In genomic region chr14:116924266-116924665, GRCm38 (mm10) we compare ENCODE assay signal across 8 mouse cellular contexts. TPM values are rescaled to one million over a fixed set of nuclear protein-coding genes. Genes with fewer than 3 reads are reported as not detected.
A peak's percentile ranks its signal among the peaks of the same experiment; 100 is the strongest.
DNase-seq lines count a peak whose midpoint lies in the region; ATAC-seq lines count a peak whose summit lies in the region.

No protein-coding gene starts in this region.

- peak overlapping the region; percentile 92 for H3K4me3 ChIP-seq in kidney, embryonic 16.5 days (ENCODE audit: low read length)
- H3K4me3 ChIP-seq in embryonic facial prominence, embryonic 15.5 days (replicated peaks) = no peak overlapping the region
- H3K4me3 ChIP-seq in hindbrain, embryonic 16.5 days (ENCODE audit: low read length) = no peak overlapping the region
- no peak overlapping the region for H3K4me3 ChIP-seq in midbrain, embryonic 16.5 days (ENCODE audit: low read depth, low read length)

- peak overlapping the region; percentile 44; the same call in 1 of the 2 replicates for H3K9ac ChIP-seq in kidney, embryonic 16.5 days (replicated peaks; ENCODE audit: low read length)
- no peak overlapping the region for H3K9ac ChIP-seq in embryonic facial prominence, embryonic 15.5 days
- H3K9ac ChIP-seq in hindbrain, embryonic 16.5 days (ENCODE audit: low read depth, low read length) = no peak overlapping the region
- H3K9ac ChIP-seq in midbrain, embryonic 16.5 days (ENCODE audit: low read depth, low read length) = no peak overlapping the region

- H3K4me2 ChIP-seq in kidney, embryonic 16.5 days (replicated peaks; ENCODE audit: low read depth, low read length) = peak overlapping the region; percentile 85
- H3K4me2 ChIP-seq in embryonic facial prominence, embryonic 15.5 days (replicated peaks) = 0 out of 2 replicates have a peak overlapping the region, but pooled peaks have one; percentile 94
- H3K4me2 ChIP-seq in hindbrain, embryonic 16.5 days (ENCODE audit: low read length) = peak overlapping the region; percentile 89; the same call in 1 of the 2 replicates
- peak overlapping the region; percentile 83; the same call in 1 of the 2 replicates for H3K4me2 ChIP-seq in midbrain, embryonic 16.5 days (ENCODE audit: low read length)

- 0 out of 2 replicates have a peak, but pooled peaks cover 3% of the 10 kb centered on the region for H3K9me3 ChIP-seq in kidney, embryonic 16.5 days (ENCODE audit: low read length)
- no peaks in the 10 kb centered on the region for H3K9me3 ChIP-seq in embryonic facial prominence, embryonic 15.5 days (replicated peaks)
- H3K9me3 ChIP-seq in hindbrain, embryonic 16.5 days (ENCODE audit: control insufficient read depth, low read length) = no peaks in the 10 kb centered on the region
- H3K9me3 ChIP-seq in midbrain, embryonic 16.5 days (replicated peaks; ENCODE audit: control insufficient read depth, low read length, poor library complexity, severe bottlenecking) = no peaks in the 10 kb centered on the region

- H3K4me1 ChIP-seq in kidney, embryonic 16.5 days (ENCODE audit: insufficient read depth, low read length) = peaks cover 18% of the 10 kb centered on the region
- peaks cover 13% of the 10 kb centered on the region for H3K4me1 ChIP-seq in embryonic facial prominence, embryonic 15.5 days
- H3K4me1 ChIP-seq in hindbrain, embryonic 16.5 days (ENCODE audit: control insufficient read depth, insufficient read depth, low read depth, low read length) = peaks cover 14% of the 10 kb centered on the region
- peaks cover 10% of the 10 kb centered on the region; the same call in 1 of the 2 replicates for H3K4me1 ChIP-seq in midbrain, embryonic 16.5 days (ENCODE audit: control insufficient read depth, insufficient read depth, low read length)

- H3K27ac ChIP-seq in kidney, embryonic 16.5 days (ENCODE audit: low read length) = no peak overlapping the region
- no peak overlapping the region for H3K27ac ChIP-seq in embryonic facial prominence, embryonic 15.5 days (replicated peaks)
- no peak overlapping the region for H3K27ac ChIP-seq in hindbrain, embryonic 16.5 days (ENCODE audit: low read depth, low read length)
- no peak overlapping the region for H3K27ac ChIP-seq in midbrain, embryonic 16.5 days (ENCODE audit: low read length)

- DNase-seq in kidney, adult 8-10 months = no peak
- no peak for DNase-seq in frontal cortex, adult 2 months (ENCODE audit: extremely low spot score in 1 of 2, low spot score in 1 of 2)
- no peak for DNase-seq in spleen, adult 12 weeks (ENCODE audit: low spot score)
- DNase-seq in cerebellum, postnatal 25 days = no peak

- H3K27me3 ChIP-seq in kidney, embryonic 16.5 days (ENCODE audit: insufficient read depth, low read length) = no peaks in the 10 kb centered on the region
- H3K27me3 ChIP-seq in embryonic facial prominence, embryonic 15.5 days = no peaks in the 10 kb centered on the region
- H3K27me3 ChIP-seq in hindbrain, embryonic 16.5 days (replicated peaks; ENCODE audit: control insufficient read depth, insufficient read depth, low read length) = no peaks in the 10 kb centered on the region
- no peaks in the 10 kb centered on the region for H3K27me3 ChIP-seq in midbrain, embryonic 16.5 days (ENCODE audit: control insufficient read depth, insufficient read depth, low read depth, low read length)

- WGBS in kidney, embryonic 16.5 days = 30% methylated on average over 2 of the region's 2 CpGs
- WGBS in embryonic facial prominence, embryonic 15.5 days = 48% methylated on average over 2 of the region's 2 CpGs
- 52% methylated on average over 2 of the region's 2 CpGs for WGBS in hindbrain, embryonic 16.5 days
- WGBS in midbrain, embryonic 16.5 days = 29% methylated on average over 2 of the region's 2 CpGs

- ATAC-seq in kidney, embryonic 16.5 days (ENCODE audit: low FRiP score, low TSS enrichment) = no peak
- ATAC-seq in embryonic facial prominence, embryonic 15.5 days (ENCODE audit: insufficient number of reproducible peaks, low FRiP score, low TSS enrichment, low read depth) = no peak
- ATAC-seq in hindbrain, embryonic 16.5 days = no peak
- ATAC-seq in midbrain, embryonic 16.5 days = no peak

- H3K36me3 ChIP-seq in kidney, embryonic 16.5 days (ENCODE audit: insufficient read depth, low read length) = no peaks in the 10 kb centered on the region
- H3K36me3 ChIP-seq in embryonic facial prominence, embryonic 15.5 days = no peaks in the 10 kb centered on the region
- H3K36me3 ChIP-seq in hindbrain, embryonic 16.5 days (ENCODE audit: control insufficient read depth, insufficient read depth, low read length) = no peaks in the 10 kb centered on the region
- H3K36me3 ChIP-seq in midbrain, embryonic 16.5 days (ENCODE audit: control insufficient read depth, insufficient read depth, low read length) = no peaks in the 10 kb centered on the region

RNA-seq across cellular contexts. Expression of gene Gpc6, which starts 0.8 kb away (rescaled TPM):
- 62.7 and 68.5 TPM in 2 replicates for polyA plus RNA-seq in kidney, embryonic 16.5 days (2015; fragmentation: Nextera tagmentation; extraction: Ambion mirVana)
- 33.7 and 42.3 TPM in 2 replicates for polyA plus RNA-seq in embryonic facial prominence, embryonic 15.5 days (2015; fragmentation: Nextera tagmentation; extraction: Ambion mirVana)
- 19.3 and 21.6 TPM in 2 replicates for polyA plus RNA-seq in hindbrain, embryonic 16.5 days (2015; fragmentation: Nextera tagmentation; extraction: Ambion mirVana)
- 19.2 and 19.7 TPM in 2 replicates for polyA plus RNA-seq in midbrain, embryonic 16.5 days (2015; fragmentation: Nextera tagmentation; extraction: Ambion mirVana)
- 3.9 and 4.3 TPM in 2 replicates for polyA plus RNA-seq in frontal cortex, adult 2 months (2012; rRNA removed)
